Mouse (Mus musculus): Measurements from ENCODE around the gene Scamp2. TPM values are rescaled to one million over a fixed set of nuclear protein-coding genes. Genes with fewer than 3 reads are reported as not detected.

Scamp2 gene
- polyA plus RNA-seq, 1 experiment from 2014 or later: 84.5 TPM

DNA sequence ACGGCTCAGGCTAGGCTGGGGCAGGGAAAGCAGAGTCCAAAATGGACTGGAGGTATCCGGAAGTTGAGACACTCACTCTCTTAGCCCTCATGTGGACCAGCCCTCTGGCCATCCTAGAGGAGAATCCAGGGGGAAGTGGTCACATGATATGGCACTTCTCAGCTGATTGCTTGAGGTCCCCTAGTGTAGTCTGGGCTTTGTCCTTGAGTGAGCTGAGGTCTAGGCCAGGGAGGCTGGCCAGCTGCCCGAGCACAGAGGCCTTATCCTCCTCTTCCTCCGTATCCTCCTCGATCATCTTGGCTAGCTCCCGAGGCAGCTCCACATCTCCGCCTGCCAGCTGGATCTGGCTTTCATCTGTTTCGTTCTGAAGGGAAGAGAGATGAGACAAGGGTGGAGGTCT lies 41.4 kb downstream of the Scamp2 start:
- no peaks in the 10 kb centered on the region for H3K9me3 ChIP-seq
- 57% methylated on average over 8 of the region's 8 CpGs for WGBS
- H3K27ac ChIP-seq: no peak overlapping the region
- no peak overlapping the region for H3K4me2 ChIP-seq (replicated peaks)
- no peaks in the 10 kb centered on the region for H3K36me3 ChIP-seq
- H3K4me1 ChIP-seq (replicated peaks): peaks cover 23% of the 10 kb centered on the region
- H3K27me3 ChIP-seq (replicated peaks): peaks cover 17% of the 10 kb centered on the region
- no peak for ATAC-seq
- H3K9ac ChIP-seq: no peak overlapping the region
- no peak overlapping the region for H3K4me3 ChIP-seq (replicated peaks)

- Histone ChIP-seq H3K4me2 (replicated peaks) (no peak overlapping the region), H3K36me3 (no peaks in the 10 kb centered on the region), H3K4me1 (replicated peaks) (peaks cover 16% of the 10 kb centered on the region), H3K4me3 (replicated peaks) (no peak overlapping the region), H3K9me3 (no peaks in the 10 kb centered on the region), H3K9ac (no peak overlapping the region), H3K27me3 (replicated peaks) (peaks cover 20% of the 10 kb centered on the region), H3K27ac (no peak overlapping the region)
- 78% methylated on average over 4 of the region's 4 CpGs for WGBS
- no peak for ATAC-seq
Observed at GRCm38 (mm10) chr9:57604875-57605274, 44.1 kb downstream of the Scamp2 start.

DNA sequence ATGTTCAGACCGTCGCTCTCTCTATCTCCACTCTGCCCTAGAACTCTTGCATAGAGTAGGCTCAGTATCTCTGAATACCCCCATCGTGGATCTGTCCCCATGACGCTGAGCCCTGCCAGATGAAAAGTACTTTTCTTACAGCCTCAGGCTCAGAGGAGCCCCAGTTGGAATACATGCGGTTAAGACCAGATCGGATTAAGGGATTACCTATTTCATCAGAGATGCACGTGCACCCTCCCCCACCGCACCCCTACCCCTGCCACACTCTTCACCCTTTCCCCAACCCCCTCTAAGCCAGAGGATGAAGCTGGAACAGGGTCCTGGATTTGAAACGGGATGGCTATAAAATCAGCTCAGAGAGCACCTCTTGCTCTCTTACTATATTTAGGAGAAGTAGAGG lies 44.8 kb downstream of the Scamp2 start:
- ATAC-seq: no peak
- no peaks in the 10 kb centered on the region for H3K9me3 ChIP-seq
- WGBS: 16% methylated on average over 9 of the region's 9 CpGs
- H3K4me3 ChIP-seq (replicated peaks): no peak overlapping the region
- H3K4me1 ChIP-seq (replicated peaks): peaks cover 15% of the 10 kb centered on the region
- H3K4me2 ChIP-seq (replicated peaks): no peak overlapping the region
- no peak overlapping the region for H3K27ac ChIP-seq
- no peak overlapping the region for H3K9ac ChIP-seq
- H3K27me3 ChIP-seq (replicated peaks): peaks cover 20% of the 10 kb centered on the region
- no peaks in the 10 kb centered on the region for H3K36me3 ChIP-seq

DNA sequence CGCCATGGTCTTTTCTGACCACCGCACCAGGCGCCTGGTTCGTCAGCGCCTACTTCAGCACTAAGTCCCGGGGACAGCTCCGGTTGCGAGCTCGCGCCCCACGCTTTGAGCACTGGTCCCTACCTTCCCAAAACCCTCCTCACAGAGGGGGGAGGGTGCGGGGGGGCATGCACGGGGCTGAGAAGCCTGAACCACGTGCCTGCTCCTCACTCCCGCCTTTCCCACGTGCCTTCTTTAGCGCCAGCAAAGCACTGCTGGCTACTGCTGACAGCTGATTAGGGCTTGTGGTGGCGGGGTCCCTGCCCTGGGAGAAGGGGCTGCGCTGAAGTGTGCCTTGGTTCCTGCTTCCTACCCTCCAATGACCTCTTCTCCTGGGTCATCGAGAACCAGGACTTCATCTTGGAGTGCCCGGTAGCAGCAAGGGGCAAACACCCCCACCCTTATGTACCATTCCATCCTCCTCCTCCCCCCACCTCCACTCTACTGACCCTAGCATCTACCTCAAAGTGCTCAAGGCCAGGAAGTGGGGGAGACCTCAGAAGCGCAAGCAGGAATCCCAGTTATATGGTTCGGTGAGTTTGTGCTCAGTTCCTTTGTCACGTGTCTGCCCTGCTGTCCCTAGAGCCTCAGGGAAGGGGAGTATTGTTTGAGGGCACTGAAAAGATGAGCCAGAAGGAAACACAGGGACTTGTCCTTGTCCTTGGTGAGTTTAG lies 45.6 kb downstream of the Scamp2 start, which contains the start of gene Cplx3:
Gene Cplx3, minus strand, starts transcription at position 143 of the 713 bp plus-strand sequence.
- no peak within 1 kb of the TSS for H3K27ac ChIP-seq
- peak within 1 kb of the TSS; percentile 27; the same call in 1 of the 2 replicates for H3K4me2 ChIP-seq (replicated peaks)
- no peaks in the 10 kb centered on the region for H3K36me3 ChIP-seq
- H3K9me3 ChIP-seq: no peaks in the 10 kb centered on the region
- peaks cover 8% of the 10 kb centered on the region; the same call in 1 of the 2 replicates for H3K4me1 ChIP-seq (replicated peaks)
- whole genome bisulfite sequencing: 8% methylated on average over 24 of the region's 24 CpGs
- no peak within 1 kb of the TSS for H3K9ac ChIP-seq
- H3K27me3 ChIP-seq (replicated peaks): peaks cover 20% of the 10 kb centered on the region
- peak; percentile 61; the same call in 1 of the 2 replicates for ATAC-seq
- H3K4me3 ChIP-seq (replicated peaks): no peak within 1 kb of the TSS

DNA sequence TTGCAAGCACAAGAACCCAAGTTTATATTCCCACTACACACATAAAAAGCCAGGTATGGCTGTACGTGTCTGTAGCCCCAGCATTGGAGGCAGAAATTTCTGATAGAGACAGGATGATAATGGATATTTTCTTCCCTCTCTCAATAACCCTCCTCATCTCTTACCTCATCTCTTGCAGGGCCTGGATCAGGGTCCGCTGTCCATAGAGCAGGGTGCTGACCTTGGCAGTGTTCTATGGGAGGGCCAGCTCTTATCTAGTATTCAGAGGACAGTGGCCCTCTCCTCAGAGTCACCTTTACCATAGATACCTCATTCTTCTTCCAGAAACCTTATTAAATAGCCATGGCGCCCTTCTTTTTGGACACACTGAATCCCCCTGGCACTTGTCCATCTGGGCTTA lies 49.1 kb downstream of the Scamp2 start:
- H3K4me1 ChIP-seq (replicated peaks): no peaks in the 10 kb centered on the region
- no peak overlapping the region for H3K9ac ChIP-seq
- no peak overlapping the region for H3K4me2 ChIP-seq (replicated peaks)
- no peak for ATAC-seq
- no peak overlapping the region for H3K27ac ChIP-seq
- 48% methylated on average over 3 of the region's 3 CpGs for WGBS
- H3K9me3 ChIP-seq: no peaks in the 10 kb centered on the region
- no peak overlapping the region for H3K4me3 ChIP-seq (replicated peaks)
- peaks cover 20% of the 10 kb centered on the region for H3K27me3 ChIP-seq (replicated peaks)
- no peaks in the 10 kb centered on the region for H3K36me3 ChIP-seq

- Histone ChIP-seq H3K27ac (no peak overlapping the region), H3K9me3 (no peaks in the 10 kb centered on the region), H3K4me3 (replicated peaks) (no peak overlapping the region), H3K36me3 (no peaks in the 10 kb centered on the region), H3K4me1 (replicated peaks) (no peaks in the 10 kb centered on the region), H3K4me2 (replicated peaks) (no peak overlapping the region), H3K27me3 (replicated peaks) (peaks cover 15% of the 10 kb centered on the region), H3K9ac (no peak overlapping the region)
- ATAC-seq: no peak
- 60% methylated on average over 3 of the region's 3 CpGs for WGBS
Observed at GRCm38 (mm10) chr9:57610359-57610826, 49.6 kb downstream of the Scamp2 start.

- Histone ChIP-seq H3K36me3 (no peaks in the 10 kb centered on the region), H3K27ac (no peak overlapping the region), H3K9ac (no peak overlapping the region), H3K9me3 (no peaks in the 10 kb centered on the region), H3K27me3 (replicated peaks) (0 out of 2 replicates have a peak, but pooled peaks cover 3% of the 10 kb centered on the region), H3K4me3 (replicated peaks) (no peak overlapping the region), H3K4me1 (replicated peaks) (no peaks in the 10 kb centered on the region), H3K4me2 (replicated peaks) (no peak overlapping the region)
- ATAC-seq: no peak
- WGBS: 72% methylated on average over 7 of the region's 7 CpGs
Observed at GRCm38 (mm10) chr9:57612587-57612986, 51.8 kb downstream of the Scamp2 start.

GRCm38 (mm10) chr9:57613975-57614374 lies 53.2 kb downstream of the Scamp2 start:
- Histone ChIP-seq H3K9ac (no peak overlapping the region), H3K27ac (no peak overlapping the region), H3K9me3 (no peaks in the 10 kb centered on the region), H3K4me3 (replicated peaks) (no peak overlapping the region), H3K27me3 (replicated peaks) (no peaks in the 10 kb centered on the region), H3K4me2 (replicated peaks) (no peak overlapping the region), H3K4me1 (replicated peaks) (no peaks in the 10 kb centered on the region), H3K36me3 (no peaks in the 10 kb centered on the region)
- no peak for ATAC-seq
- 77% methylated on average over 7 of the region's 7 CpGs for WGBS

DNA sequence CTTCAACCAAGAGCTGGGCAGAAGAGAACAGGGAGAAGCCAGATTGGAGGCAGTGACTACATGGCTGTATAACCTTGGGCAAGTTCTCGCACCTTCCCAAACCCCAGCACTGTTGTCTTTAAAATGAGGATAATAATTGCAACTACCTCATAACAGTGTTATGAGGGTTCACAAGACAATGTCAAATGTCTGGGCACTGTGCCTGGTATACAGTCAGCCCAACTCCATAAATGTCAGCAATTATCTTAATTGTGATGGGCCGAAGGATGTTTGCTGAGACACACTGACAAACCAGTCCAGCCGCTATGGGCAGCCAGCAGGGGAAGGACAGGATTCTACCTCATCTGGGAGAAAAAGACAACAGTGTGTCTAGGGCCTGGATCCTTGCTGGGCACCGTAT lies 54.0 kb downstream of the Scamp2 start:
- Histone ChIP-seq H3K9ac (no peak overlapping the region), H3K4me2 (replicated peaks) (no peak overlapping the region), H3K9me3 (no peaks in the 10 kb centered on the region), H3K27ac (no peak overlapping the region), H3K4me1 (replicated peaks) (no peaks in the 10 kb centered on the region), H3K36me3 (no peaks in the 10 kb centered on the region), H3K4me3 (replicated peaks) (no peak overlapping the region), H3K27me3 (replicated peaks) (no peaks in the 10 kb centered on the region)
- WGBS: 74% methylated on average over 4 of the region's 4 CpGs
- ATAC-seq: no peak

DNA sequence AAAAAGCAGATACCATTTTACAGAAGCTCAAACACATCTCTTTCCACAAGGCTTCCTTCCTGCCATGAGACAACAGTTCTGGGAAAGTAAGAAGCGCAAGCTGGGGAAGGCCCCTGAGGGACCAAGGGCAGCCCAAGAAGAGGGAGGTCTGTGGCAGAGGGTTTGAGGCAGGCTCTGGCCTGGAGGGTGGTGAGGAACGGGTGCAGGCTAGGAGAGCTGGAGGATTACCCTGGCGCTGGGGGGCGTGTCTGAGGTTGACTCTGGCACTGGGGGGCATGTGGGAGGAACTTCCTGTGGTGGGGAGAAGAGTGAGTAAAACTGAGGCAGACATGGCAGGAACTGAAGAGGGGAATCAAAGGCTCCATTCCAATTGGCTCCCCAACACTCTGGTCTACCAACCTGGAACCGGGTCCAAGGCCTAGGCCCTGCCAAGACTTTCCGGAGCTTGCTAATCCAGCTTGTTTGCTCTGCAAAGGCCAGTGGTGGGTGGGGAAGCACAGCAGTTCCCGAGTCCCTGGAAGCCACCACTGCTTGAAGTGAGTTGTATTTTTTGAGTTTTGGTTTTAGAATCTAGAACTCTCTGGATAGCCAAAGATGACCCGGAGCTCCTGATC lies 56.9 kb downstream of the Scamp2 start:
- H3K4me2 ChIP-seq (replicated peaks): no peak overlapping the region
- no peaks in the 10 kb centered on the region for H3K9me3 ChIP-seq
- 70% methylated on average over 8 of the region's 8 CpGs for WGBS
- H3K27me3 ChIP-seq (replicated peaks): no peaks in the 10 kb centered on the region
- no peak overlapping the region for H3K9ac ChIP-seq
- no peak for ATAC-seq
- H3K27ac ChIP-seq: no peak overlapping the region
- H3K4me3 ChIP-seq (replicated peaks): no peak overlapping the region
- H3K36me3 ChIP-seq: no peaks in the 10 kb centered on the region
- no peaks in the 10 kb centered on the region for H3K4me1 ChIP-seq (replicated peaks)

DNA sequence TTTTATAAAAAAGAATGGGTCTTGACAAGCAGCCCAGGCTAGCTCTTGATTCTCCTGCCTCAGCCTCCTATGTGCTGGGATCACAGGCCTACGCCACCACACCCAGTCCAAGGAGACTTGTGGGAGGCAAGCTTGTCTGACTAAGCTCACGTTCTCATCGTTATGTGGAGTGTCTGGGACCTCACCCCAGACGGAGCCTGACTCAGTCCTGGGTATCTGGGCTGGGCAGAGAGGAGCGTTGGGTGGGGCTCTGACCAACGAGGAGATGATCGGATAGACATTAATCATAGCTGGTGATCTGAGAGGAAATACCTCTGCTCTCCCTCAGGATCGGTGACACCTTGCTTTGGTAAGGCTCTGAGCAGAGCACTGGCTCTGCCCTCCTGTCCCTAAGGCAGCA lies 58.1 kb downstream of the Scamp2 start:
- ATAC-seq: no peak
- Histone ChIP-seq H3K27ac (no peak overlapping the region), H3K9me3 (no peaks in the 10 kb centered on the region), H3K27me3 (replicated peaks) (no peaks in the 10 kb centered on the region), H3K4me3 (replicated peaks) (no peak overlapping the region), H3K4me2 (replicated peaks) (no peak overlapping the region), H3K36me3 (no peaks in the 10 kb centered on the region), H3K9ac (no peak overlapping the region), H3K4me1 (replicated peaks) (no peaks in the 10 kb centered on the region)
- 56% methylated on average over 8 of the region's 8 CpGs for WGBS

GRCm38 (mm10) chr9:57620674-57621073 lies 59.9 kb downstream of the Scamp2 start, which contains the start of gene Lman1l:
Lman1l (minus strand) TSS chr9:57620774.
- Histone ChIP-seq H3K4me3 (replicated peaks) (no peak within 1 kb of the TSS), H3K4me1 (replicated peaks) (no peaks in the 10 kb centered on the region), H3K9me3 (no peaks in the 10 kb centered on the region), H3K27me3 (replicated peaks) (no peaks in the 10 kb centered on the region), H3K9ac (no peak within 1 kb of the TSS), H3K27ac (no peak within 1 kb of the TSS), H3K4me2 (replicated peaks) (no peak within 1 kb of the TSS), H3K36me3 (peaks cover under 1% of the 10 kb centered on the region)
- 94% methylated on average over 5 of the region's 5 CpGs for WGBS
- no peak for ATAC-seq

- WGBS: 75% methylated on average over 7 of the region's 7 CpGs
- H3K36me3 ChIP-seq: peaks cover 31% of the 10 kb centered on the region
Observed at GRCm38 (mm10) chr9:57624295-57624694, 63.6 kb downstream of the Scamp2 start.

More at GRCm38 (mm10) chr9:57624295-57624694, 63.6 kb downstream of the Scamp2 start:
- no peak overlapping the region for H3K27ac ChIP-seq
- H3K4me3 ChIP-seq (replicated peaks): no peak overlapping the region
- H3K4me2 ChIP-seq (replicated peaks): no peak overlapping the region
- H3K9ac ChIP-seq: no peak overlapping the region
- H3K27me3 ChIP-seq (replicated peaks): no peaks in the 10 kb centered on the region
- no peaks in the 10 kb centered on the region for H3K4me1 ChIP-seq (replicated peaks)
- H3K9me3 ChIP-seq: no peaks in the 10 kb centered on the region
- ATAC-seq: no peak

Data from intestine, embryonic 15.5 days (tissue).